Mouse (Mus musculus) kidney, adult 2 months (tissue): Measurements from ENCODE around the gene Brd9.

Experiments used
- CTCF ChIP-seq: fragments of 200-500 bp; conservative IDR thresholded peaks from 2 replicates; pipeline ENCODE4 v1.5.1; 2011; ENCODE audit warnings: low read depth, mild to moderate bottlenecking, control low read depth, low read length, moderate library complexity, mixed read lengths; ENCODE audit not compliant: insufficient read depth, insufficient read length
- POLR2A ChIP-seq: fragments of 200-500 bp; IDR thresholded peaks from one replicate; pipeline ENCODE4 v1.6.1; 2011; ENCODE audit warnings: low read depth, low read length, control low read depth

GRCm38 (mm10) chr13:74001492-74001891, 63.9 kb downstream of the Brd9 start:
- no peak for TF ChIP-seq CTCF
- no peak for TF ChIP-seq POLR2A
